Mouse (Mus musculus): ENCODE results near the gene Esd.

Esd gene

DNA sequence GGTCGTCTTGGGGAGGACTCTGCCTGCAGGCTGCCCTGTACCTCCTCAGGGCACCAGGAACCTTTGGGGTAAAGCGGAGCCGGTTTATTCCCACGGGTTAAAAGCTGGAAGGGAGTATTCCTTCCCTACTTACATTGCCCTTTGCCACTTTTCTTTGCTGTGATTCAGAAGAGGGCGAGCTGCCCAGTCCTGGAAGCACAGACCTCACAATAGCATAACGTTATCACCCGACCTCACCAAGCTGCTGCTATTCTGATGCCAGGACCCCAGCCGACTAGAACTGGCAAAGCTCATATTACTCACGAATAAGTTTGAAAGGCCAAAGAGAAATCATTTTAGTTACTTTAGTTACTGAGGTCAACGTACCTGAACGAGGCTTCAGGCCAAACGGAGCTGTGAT lies 62.8 kb downstream of the Esd start:
- DNase-seq (ENCODE audit: low spot score in 2 of 2): no peak

DNA sequence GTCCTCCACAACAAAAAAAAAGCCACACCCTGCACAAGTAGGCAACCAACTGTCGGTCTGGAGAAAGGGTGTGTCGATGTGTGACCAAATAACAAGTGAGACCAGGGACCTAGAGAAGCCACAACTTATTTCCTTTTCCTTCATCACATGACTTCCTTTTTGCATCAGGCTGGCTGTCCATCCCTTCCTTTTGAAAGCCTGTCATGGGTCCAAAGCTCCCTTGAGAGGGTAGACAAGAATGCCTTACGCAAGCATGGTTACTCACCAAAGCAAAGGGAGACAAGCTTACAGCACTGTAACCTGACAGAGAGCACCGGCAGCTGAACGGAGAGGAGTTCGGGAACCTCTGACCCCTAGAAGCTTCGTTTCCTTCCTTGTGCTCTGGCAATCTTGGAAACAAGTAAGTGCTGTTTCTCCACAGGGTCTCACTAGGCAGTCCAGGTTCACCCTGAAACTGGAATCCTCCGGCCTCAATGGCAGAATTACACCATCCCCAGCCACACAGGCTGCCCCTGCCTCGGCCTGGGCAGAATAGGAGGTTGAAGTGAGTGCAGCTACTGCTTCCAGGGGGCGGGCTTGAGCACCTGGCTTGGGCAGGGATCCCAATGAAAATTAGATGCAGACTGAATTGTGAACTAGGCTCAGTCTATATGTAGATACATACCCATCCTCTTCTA lies 65.4 kb downstream of the Esd start:
- DNase-seq (ENCODE audit: low spot score in 2 of 2): no peak

DNA sequence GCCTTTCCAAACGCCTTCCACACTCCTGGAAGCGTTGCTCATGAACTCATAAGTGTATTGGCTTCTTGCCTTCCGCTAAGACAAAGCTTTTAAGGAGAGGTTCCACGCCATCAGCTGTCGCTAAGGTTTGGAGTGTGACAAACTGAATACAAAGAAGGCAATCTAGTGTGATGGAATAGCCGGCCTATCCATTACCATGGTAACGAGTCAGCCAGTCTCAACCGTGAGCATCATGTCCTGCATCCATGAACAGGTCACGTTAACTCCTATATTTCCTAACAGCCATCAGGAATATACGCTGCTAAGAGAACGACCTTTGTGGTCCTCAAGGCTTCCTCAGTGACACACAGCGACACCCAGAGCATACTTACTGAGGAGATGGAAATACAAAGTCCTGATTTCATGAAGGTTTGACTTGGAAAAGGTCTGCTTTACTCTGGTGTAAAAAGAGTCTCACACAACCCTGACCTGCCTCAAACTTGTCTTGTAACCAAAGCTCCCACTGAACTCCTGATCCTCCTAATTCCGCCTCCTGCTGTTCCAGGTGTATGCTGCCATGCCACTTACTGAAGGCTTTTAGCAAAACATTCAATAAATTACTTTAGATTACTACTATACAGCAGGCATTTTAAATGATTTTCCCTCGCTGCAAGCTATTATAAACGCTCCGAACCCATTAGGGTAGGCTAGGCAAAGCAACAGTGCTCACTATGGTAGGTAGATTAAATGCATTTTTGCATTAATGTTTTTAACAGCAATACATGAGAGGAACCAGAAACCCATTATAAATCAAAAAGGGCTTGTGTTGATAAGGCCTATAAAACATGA lies 66.2 kb downstream of the Esd start:
- DNase-seq (ENCODE audit: low spot score in 2 of 2): no peak
